Mouse (Mus musculus): ENCODE results near the gene Pdzrn4.

The Pdzrn4 gene

DNA sequence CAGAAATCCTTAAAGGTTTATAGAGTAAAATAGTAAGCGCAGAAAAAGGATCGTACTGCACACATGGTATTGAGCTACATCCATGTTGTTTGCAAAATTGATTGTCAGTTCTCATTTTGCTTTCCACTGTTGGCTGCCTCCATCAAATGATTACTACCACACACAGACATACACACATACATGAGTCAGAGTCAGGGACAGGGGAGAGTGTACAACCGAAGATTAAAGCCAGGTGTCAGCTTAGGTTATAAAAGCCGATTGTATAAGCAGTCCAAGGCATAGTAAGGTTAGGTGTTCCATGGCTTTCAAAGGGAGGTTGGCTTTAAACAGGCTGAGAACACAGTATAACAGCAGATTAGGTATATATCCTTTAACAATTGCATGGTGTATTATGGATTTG, 343.2 kb downstream of the Pdzrn4 start:
- DNase-seq (ENCODE audit: low read depth), result no peak

DNA sequence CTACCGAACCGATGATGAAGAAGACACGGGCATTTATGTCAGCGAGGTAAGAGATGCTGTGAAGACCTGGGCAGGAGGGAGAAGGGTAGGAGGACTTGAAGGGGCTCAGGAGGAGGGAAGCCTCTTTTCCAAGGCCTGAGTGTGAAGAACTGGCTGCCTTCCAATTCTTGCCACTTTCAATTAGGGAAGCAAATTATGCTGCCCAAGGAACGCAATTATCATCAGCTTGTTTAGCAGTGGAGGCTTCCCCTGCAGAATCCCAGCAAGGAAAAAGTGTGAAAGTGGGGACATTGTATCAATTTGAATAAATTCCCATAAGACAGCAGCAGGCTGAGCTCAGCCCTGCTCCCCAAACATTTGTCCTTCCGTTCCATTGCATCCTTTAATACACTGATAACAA, 346.9 kb downstream of the Pdzrn4 start:
- no peak for DNase-seq (ENCODE audit: low read depth)

DNA sequence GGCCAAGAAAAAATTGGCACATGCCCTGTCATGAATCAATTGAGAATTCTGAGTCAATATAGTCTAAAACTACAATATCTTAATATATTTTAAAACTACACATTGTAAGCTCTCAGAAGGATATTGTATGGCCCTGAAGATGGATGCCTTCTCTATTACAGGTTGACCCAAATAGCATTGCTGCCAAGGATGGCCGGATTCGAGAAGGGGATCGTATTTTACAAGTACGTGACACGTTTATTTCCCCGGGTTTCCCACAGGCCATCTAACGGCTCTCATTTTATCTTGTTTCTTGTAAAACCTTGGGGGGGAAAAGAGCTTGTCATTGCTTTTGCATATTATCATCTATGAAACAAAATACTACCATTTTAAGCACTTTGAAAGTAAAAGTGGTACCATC, 349.4 kb downstream of the Pdzrn4 start:
- no peak for DNase-seq (ENCODE audit: low read depth)

DNA sequence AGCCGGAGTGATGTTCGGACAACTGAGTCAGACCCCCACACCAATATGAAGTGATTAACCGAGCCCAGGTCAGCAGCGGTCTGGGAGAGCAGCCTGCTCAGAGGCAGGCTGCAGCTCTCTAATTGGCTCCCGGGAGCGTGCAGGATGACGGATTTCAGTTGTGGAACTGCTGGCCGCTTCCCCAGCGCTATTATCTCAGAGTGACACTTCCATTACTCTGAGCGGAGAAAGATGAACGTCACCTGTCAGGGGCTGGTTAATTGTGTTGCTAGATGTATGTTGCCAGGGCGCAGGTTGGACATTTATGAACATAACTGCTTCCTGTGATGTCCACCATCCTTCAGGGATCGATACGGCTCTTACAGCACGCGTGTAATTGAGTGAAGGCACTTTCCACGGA, 355.5 kb downstream of the Pdzrn4 start:
- DNase-seq (ENCODE audit: low read depth), result no peak

DNA sequence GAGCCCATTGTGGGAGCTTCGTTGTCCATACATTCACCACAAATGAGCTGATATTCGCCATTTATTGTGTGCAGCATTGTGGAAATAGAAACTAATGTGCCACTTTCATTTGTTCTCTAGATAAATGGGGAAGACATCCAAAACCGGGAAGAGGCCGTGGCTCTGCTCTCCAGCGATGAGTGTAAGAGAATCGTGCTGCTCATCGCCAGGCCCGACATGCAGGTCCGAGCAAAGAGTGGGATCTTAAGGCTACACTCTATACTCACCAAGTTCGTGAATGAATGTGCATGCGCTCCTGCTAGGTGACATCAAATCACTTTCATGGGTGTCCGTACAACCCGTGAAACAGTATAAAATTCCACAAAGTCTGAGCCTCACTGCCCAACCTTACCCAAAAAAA, 355.9 kb downstream of the Pdzrn4 start:
- DNase-seq (ENCODE audit: low read depth), result no peak

DNA sequence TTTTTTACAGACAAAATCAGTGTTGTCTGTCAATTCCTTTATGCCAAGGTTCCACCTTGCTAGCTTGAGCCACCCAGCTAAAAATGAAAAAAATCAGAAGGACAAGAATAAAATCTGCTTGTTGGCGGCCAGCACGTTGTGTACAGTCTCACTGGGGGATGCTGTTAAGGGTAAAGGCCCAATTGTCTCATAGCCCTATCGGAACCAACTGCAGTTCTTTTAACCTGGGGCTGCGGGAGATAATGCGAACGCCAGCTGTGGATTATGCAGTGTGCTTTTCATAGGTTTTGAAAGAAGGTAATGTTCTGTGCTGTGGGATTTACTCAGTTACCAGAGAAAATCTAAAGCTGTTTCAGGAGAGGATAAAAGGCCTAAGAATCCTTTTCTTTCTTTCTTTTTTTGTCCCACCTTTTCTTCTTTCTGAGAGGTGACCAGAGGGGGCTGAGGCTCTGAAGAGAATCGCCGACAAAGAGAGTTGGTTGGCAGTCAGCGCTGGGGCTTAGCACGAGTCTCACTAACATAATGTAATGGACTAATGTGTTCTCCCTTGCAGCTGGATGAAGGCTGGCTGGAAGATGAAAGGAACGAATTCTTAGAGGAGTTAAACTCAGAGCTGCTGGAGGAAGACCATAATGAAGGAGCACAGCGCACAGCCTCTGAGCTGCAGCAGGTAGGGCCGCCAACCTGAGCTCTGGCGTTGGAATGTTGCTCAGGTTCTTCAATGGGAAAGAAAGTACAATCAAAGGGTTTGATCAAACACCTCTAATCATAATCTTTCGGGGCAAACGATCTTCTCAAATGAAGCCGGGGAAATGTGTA, 360.6 kb downstream of the Pdzrn4 start:
- DNase-seq (ENCODE audit: low read depth), result no peak

DNA sequence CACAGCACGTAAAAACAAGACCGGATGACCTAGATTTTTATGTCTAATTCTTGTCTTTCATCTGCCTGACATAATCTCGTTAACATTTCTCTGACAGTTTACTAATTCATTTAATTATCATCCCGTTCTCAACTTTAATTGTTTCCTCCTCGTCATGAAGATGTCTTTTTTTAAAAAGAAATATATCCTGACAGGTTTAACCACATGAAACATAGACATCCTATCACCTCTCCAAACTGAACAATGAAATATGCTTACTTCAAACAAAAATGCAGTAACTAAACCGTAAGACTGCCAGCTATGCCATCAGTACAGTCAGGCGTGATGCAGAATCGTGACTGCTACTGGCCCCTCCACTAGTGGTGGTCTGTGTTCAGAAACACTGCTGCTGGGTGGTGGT, 362.3 kb downstream of the Pdzrn4 start:
- DNase-seq (ENCODE audit: low read depth), result no peak

DNA sequence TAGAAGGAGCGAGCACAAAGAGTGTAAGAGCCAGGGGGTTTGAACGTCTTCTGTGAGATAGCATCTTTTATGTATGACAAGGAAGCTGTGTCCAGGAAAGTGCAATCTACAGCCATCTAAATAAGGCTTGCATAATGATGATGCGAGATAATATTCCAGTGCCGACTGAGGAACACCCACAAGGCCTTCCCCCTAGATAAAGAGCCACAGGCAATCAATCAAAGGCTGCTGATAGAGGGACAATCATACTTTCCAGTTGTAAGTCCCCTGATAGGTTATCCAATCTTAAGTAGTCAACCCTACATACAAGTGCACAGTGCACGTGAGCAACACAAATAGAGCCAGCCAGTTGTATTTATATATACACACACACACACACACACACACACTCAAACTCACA, 366.6 kb downstream of the Pdzrn4 start:
- DNase-seq (ENCODE audit: low read depth), result no peak

DNA sequence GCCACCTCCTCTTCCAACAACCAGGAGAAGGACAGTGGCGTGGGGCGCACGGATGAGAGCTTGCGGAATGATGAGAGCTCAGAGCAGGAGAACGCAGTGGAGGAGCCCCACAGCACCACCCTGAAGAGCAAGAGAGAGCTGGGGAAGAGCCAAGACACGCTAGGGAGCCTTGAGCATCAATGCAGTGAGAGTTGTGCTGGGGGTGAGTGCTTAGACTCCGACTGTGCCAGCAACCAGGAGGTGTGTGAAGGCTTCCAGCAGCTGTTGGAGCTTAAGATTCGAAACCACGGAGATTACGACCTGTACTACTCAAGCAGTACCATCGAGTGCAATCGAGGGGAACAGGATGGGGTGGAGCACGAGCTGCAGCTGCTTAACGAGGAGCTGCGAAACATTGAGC, 372.9 kb downstream of the Pdzrn4 start:
- DNase-seq (ENCODE audit: low read depth), result no peak

DNA sequence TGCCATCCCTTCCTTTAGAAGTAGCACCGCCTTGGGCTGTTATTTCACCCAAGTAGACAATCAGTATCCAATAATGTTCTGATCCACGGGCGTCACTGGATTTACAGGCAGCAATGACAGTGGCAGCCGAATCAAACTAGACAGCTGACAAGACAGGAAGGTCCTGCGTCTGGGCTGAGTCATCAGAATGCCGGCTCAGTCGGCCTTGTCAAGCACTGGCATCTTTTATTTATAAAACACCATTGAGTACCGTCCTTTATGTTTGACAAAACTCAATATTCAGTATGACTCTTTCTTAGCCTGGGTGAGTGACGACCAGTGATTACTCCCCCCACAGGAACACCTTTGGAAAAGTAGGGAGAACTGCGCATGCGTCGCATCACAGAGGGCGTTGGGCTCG, 391.4 kb downstream of the Pdzrn4 start:
- no peak for DNase-seq (ENCODE audit: low read depth)

DNA sequence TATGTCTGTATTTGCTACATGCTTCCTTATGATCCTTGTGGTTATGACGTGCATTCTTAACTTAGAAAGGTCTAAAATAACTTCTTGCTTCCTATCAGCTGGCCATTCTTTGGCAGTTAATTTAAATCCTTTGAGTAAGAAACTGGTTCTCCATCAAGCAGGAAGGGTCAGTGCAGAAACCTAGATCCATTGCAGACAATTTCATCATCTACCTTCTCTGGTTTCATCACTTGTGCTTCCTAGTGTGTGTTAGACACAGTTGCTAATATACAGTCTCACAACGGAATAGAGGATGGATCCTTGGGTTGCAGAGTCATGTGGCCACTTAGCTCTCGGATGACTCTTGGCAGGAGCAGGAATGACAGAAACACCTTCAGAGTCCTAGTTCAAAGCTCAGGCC, 397.6 kb downstream of the Pdzrn4 start:
- no peak for DNase-seq (ENCODE audit: low read depth)

DNA sequence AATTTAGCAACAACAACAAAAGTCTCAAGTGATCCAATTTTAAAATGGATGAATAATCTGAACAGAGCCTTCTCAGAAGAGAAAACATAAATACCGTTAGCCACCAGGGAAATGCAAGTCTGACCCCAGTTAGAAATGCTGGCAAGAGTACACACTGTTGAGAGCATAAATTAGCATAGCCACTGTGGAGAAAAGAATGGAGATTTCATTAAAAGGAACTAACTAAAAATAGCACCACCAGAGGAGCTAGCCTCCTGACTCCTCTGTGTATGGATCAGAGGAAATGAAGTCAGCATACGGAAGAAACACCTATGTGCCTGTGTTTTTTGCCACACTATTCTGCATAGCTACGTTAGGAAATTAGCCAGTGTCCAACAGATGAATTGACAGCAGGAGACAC, 409.3 kb downstream of the Pdzrn4 start:
- DNase-seq (ENCODE audit: low read depth), result no peak

DNA sequence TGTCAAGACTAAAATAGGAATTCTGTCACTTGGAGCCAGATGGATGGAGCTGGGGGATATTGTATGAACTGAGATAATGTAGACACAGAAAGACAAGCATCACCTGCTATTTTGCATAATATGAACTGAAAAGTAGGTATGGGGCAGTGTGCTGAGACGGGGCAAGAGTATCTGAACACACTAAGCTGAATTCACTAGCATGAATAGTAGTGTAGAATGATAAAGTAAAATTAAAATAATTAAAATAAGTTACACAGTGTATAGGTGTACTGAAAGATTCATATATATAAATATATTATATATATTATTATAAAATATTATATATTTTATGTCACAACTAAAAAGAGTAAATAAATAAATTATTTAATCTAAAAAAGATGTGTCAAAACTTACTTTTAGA, 409.7 kb downstream of the Pdzrn4 start:
- no peak for DNase-seq (ENCODE audit: low read depth)

All from c-Kit-positive CD71-positive TER-119-negative erythroid progenitor cells, embryonic 14.5 days (primary cell).